Mouse (Mus musculus) thymus, adult 2 months (tissue): ENCODE results near the gene Pip4k2a.

Experiments used
- CTCF ChIP-seq: fragments of 200-500 bp; IDR thresholded peaks from 2 replicates; pipeline ENCODE4 v1.5.1; 2012; ENCODE audit warnings: mild to moderate bottlenecking, control low read depth, low read length, moderate library complexity, borderline replicate concordance; ENCODE audit not compliant: control insufficient read depth, poor library complexity, insufficient read depth; ENCODE audit errors: extremely low read depth
- POLR2A ChIP-seq: fragments of 200-500 bp; IDR thresholded peaks from 2 replicates; pipeline ENCODE4 v1.6.1; 2012; ENCODE audit warnings: mild to moderate bottlenecking, low read length, control low read depth, moderate library complexity; ENCODE audit not compliant: control insufficient read depth, poor library complexity, insufficient read depth; ENCODE audit errors: extremely low read depth

- TF ChIP-seq CTCF (no peak), POLR2A (no peak)
Measured at GRCm38 (mm10) chr2:18928597-18929257, 69.2 kb downstream of the Pip4k2a start.
